In genomic region chr17:40879924-40880691, GRCm38 (mm10) we compare ENCODE assay signal across 7 mouse cellular contexts. TPM values are rescaled to one million over a fixed set of nuclear protein-coding genes. Genes with fewer than 3 reads are reported as not detected.
DNase-seq lines count a peak whose midpoint lies in the region; ATAC-seq and TF ChIP-seq lines count a peak whose summit lies in the region.

Gene 9130008F23Rik, minus strand, starts transcription at chr17:40880559.

- H3K9ac ChIP-seq in ES-E14 (ENCODE audit: insufficient read depth, low read depth, low read length, poor library complexity, severe bottlenecking), result peak within 1 kb of the TSS; percentile 34
- peak within 1 kb of the TSS; percentile 69 for H3K9ac ChIP-seq in heart, postnatal 0 days (replicated peaks; ENCODE audit: low read depth, low read length)

- no peak for DNase-seq in ES-E14 (ENCODE audit: low read depth, low spot score)
- peak; percentile 22 for DNase-seq in adrenal gland, adult 8-10 months
- DNase-seq in heart, postnatal 0 days (ENCODE audit: low spot score), result peak; percentile 57
- DNase-seq in kidney, postnatal 14 days, result peak; percentile 59
- peak; percentile 24 for DNase-seq in right cerebral cortex, postnatal 4 days

- no peak within 1 kb of the TSS for H3K27ac ChIP-seq in ES-E14 (ENCODE audit: insufficient read depth, low read depth, low read length, poor library complexity, severe bottlenecking)
- peak within 1 kb of the TSS; percentile 59 for H3K27ac ChIP-seq in heart, postnatal 0 days (ENCODE audit: low read depth)

- no peaks in the 10 kb centered on the region; a peak in 1 of 4 replicates for H3K4me1 ChIP-seq in ES-E14 (ENCODE audit: control insufficient read depth in 2 of 2, insufficient read depth in 2 of 2, low read length in 2 of 2, poor library complexity in 1 of 2)
- H3K4me1 ChIP-seq in heart, postnatal 0 days (ENCODE audit: control insufficient read depth, insufficient read depth), result peaks cover 23% of the 10 kb centered on the region

- no peak for TF ChIP-seq CTCF in heart, postnatal 0 days (IDR thresholded peaks at IDR 0.05; ENCODE audit: low read depth)

- no peaks in the 10 kb centered on the region for H3K36me3 ChIP-seq in ES-E14 (ENCODE audit: control insufficient read depth, insufficient read depth, low read length, poor library complexity, severe bottlenecking)
- 0 out of 2 replicates have a peak, but pooled peaks cover 12% of the 10 kb centered on the region for H3K36me3 ChIP-seq in heart, postnatal 0 days (replicated peaks; ENCODE audit: control insufficient read depth, insufficient read depth, low read length)

- H3K9me3 ChIP-seq in ES-E14 (ENCODE audit: control insufficient read depth, insufficient read depth, low read depth, low read length), result no peaks in the 10 kb centered on the region
- H3K9me3 ChIP-seq in heart, postnatal 0 days (replicated peaks; ENCODE audit: control insufficient read depth, low read length), result no peaks in the 10 kb centered on the region

- peak within 1 kb of the TSS; percentile 66 for H3K4me2 ChIP-seq in heart, postnatal 0 days (ENCODE audit: low read depth, low read length)

- under 1% methylated on average over 40 of the region's 40 CpGs for WGBS in heart, postnatal 0 days

- peak within 1 kb of the TSS; percentile 70 to 78 for H3K4me3 ChIP-seq in ES-E14 (ENCODE audit: insufficient read depth in 1 of 2, low read depth in 1 of 2, low read length in 2 of 2, poor library complexity in 1 of 2, severe bottlenecking in 1 of 2)
- peak within 1 kb of the TSS; percentile 80 for H3K4me3 ChIP-seq in heart, postnatal 0 days (ENCODE audit: low read depth, low read length)

- in situ Hi-C loops in ES-E14 (cut with MboI; ENCODE audit: low sequenced_read_pairs in 2 of 2, unreplicated experiment in 2 of 2), result no loop called here

- no peak for TF ChIP-seq EP300 in heart, postnatal 0 days (IDR thresholded peaks at IDR 0.05; ENCODE audit: low read depth)

- no peaks in the 10 kb centered on the region for H3K27me3 ChIP-seq in heart, postnatal 0 days (ENCODE audit: control insufficient read depth, insufficient read depth, low read length)

- peak; percentile 94 for ATAC-seq in erythroid progenitor cell, adult 5-6 weeks (replicated peaks; ENCODE audit: low FRiP score, poor library complexity, severe bottlenecking)
- peak; percentile 81 for ATAC-seq in heart, postnatal 0 days (ENCODE audit: insufficient read depth, low read depth)
- peak; percentile 80 for ATAC-seq in megakaryocyte, adult 5-6 weeks (ENCODE audit: poor library complexity, severe bottlenecking)

TF ChIP-seq in ES-E14, 5 proteins besides CTCF, POLR2A, EP300 and RAD21:
- TF ChIP-seq CHD2 (IDR thresholded peaks at IDR 0.05; ENCODE audit: low read depth, low read length), result no peak
- no peak for TF ChIP-seq ZC3H11A (IDR thresholded peaks at IDR 0.05; ENCODE audit: borderline replicate concordance, low read depth, low read length)
- no peak for TF ChIP-seq MAFK (IDR thresholded peaks at IDR 0.05; ENCODE audit: insufficient read depth, low read depth, low read length)
- TF ChIP-seq HCFC1 (IDR thresholded peaks at IDR 0.05; ENCODE audit: borderline replicate concordance, insufficient read depth, low read length), result no peak
- TF ChIP-seq ZNF384 (IDR thresholded peaks at IDR 0.05; ENCODE audit: low read depth, low read length), result no peak

RNA-seq across cellular contexts. Expression of gene 9130008F23Rik, which starts in this region (rescaled TPM):
- total RNA-seq in ES-E14 (2012; rRNA removed), result 1.4 and 3.5 TPM in 2 replicates
- total RNA-seq in adrenal gland, adult 8-10 months (2022), result 1 to 10 TPM in 2 of 4 experiments, under 1 TPM in 2; 0.49 to 1.4 (median 1.0) TPM
- total RNA-seq in erythroid progenitor cell, adult 5-6 weeks (2015; ENCODE audit: low replicate concordance), result not detected in 2 replicates
- not detected in 2 replicates for total RNA-seq in erythroid progenitor cell, adult 5-6 weeks (2017; ENCODE audit: low replicate concordance)
- total RNA-seq in heart, postnatal 0 days (2014; rRNA removed; ENCODE audit: low replicate concordance), result 2.4 and 3.8 TPM in 2 replicates
- 1.2 and 1.3 TPM in 2 replicates for polyA plus RNA-seq in heart, postnatal 0 days (2015; fragmentation: Nextera tagmentation; extraction: Ambion mirVana)
- total RNA-seq in megakaryocyte, adult 5-6 weeks (2015), result 1.7 and 2.2 TPM in 2 replicates
- total RNA-seq in megakaryocyte, adult 5-6 weeks (2017), result 1.5 and 2.9 TPM in 2 replicates

Comparison
In these comparisons a context has a peak if more than half of its experiments do, and no peak if none do; other contexts are left out.
1. Peak in ATAC-seq in erythroid progenitor cell, adult 5-6 weeks; RNA of the gene not detected or under 1 TPM.